Mouse (Mus musculus) ovary, postnatal 10 days (tissue): Measurements from ENCODE around the gene Rbp1.

Source experiments
- DNase-seq: peaks from one replicate; pipeline ENCODE4 v3.0.0; 2022; ENCODE audit warnings: low spot score

Gene Rbp1

GRCm38 (mm10) chr9:98424725-98425210 is 2.0 kb downstream of the Rbp1 start:
- peak; percentile 41 for DNase-seq

DNA sequence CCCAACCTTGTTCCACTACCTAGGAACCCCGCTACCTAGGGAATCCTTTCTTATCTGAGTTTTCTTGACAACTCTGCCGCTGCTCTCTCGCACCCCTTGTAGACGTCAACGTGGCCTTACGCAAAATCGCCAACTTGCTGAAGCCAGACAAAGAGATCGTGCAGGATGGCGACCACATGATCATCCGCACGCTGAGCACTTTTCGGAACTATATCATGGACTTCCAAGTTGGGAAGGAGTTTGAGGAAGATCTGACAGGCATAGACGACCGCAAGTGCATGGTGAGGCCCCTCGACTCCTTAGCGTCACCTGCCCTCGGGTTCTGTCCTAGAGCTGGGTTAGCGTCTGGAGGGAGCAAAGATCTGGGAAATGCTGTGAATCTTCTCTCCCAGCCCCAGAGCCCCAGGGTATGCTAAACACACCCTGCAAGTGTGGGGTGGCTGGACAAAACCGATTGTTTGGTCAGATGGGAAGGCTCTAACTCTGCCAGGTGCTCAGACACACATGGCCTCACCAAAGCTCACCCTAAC is 2.7 kb downstream of the Rbp1 start:
- DNase-seq: no peak

GRCm38 (mm10) chr9:98427906-98428517 is 5.3 kb downstream of the Rbp1 start:
- DNase-seq: no peak

GRCm38 (mm10) chr9:98428783-98429182 is 6.0 kb downstream of the Rbp1 start:
- DNase-seq: no peak

- DNase-seq: no peak
Measured at GRCm38 (mm10) chr9:98429806-98430205, 7.0 kb downstream of the Rbp1 start.

DNA sequence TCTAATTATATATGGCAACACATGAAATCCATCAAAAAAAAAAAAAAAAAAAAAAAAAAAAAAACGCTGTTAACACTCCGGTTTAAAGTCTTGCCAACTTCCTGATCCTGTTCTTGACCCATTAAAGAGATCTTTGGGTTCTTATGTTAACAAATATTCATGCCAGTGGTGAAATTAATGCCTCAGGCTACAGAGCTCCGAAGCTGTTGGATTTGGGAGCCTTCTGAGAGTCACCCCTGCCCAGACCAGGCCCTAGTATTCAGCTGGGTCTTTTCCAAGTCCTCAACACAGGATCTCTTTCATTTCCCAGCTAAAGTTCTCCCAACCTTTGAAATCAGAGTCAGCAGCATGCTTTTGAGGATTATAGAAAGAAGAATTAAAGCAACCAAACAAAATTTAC is 7.8 kb downstream of the Rbp1 start:
- DNase-seq: no peak

DNA sequence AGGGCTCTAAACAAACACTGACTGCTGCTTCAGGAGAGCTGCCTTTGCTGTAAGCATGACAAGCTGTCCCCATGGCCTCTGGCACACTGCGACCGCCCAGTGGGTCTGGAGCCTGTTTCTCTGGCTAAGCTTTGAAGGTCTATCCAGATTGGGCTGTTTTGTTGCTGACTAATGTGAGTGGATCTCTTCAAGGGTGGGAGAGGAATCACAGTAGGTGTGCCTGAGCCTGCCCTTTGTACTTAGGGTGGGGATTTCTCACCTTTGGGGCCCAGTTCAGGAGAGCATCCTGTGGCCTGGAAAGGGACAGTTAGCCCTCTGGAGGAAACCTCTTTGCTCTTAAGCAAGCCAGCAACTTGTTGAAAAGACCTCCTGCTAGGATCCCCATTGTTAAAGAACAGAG is 10.3 kb downstream of the Rbp1 start:
- no peak for DNase-seq

GRCm38 (mm10) chr9:98433956-98434588 is 11.3 kb downstream of the Rbp1 start:
- DNase-seq: no peak

DNA sequence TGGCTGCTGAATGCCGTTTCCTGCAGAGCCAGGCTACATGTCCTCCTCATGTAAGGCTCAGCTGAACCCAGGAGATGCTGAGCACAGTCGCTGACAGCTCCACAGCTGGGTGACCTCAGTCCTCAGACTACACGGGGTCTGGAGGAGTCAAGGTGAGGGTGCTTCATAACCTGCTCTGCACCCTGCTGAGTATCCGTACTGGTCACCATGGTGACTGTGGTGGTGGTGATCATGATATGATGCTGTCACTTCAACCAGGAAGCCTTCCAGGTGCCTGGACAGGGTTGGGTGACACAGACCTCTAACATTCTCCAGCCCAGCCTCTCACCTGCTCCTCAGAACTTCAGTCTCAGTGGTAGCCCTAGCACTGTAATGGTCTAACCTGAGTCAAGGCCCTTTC is 15.1 kb downstream of the Rbp1 start:
- no peak for DNase-seq

DNA sequence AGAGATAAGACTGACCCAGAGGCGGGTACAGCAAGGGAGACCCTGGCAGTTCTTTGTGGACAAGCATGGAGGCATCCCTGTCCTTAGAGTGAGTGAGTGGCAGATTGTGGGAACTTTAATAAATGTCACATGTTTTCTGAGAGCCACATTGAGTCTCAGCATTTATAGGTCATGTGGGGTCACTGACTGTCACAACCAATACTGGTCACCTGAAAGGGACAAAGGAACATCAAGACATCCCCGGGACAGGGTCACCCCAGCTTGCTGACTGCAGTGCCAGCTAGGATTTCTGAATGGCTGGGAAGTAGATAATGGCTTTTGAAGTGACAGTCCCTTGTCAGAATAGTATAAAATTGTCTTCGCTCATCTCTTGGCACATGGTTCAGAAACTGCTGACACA is 16.3 kb downstream of the Rbp1 start:
- DNase-seq: no peak

DNA sequence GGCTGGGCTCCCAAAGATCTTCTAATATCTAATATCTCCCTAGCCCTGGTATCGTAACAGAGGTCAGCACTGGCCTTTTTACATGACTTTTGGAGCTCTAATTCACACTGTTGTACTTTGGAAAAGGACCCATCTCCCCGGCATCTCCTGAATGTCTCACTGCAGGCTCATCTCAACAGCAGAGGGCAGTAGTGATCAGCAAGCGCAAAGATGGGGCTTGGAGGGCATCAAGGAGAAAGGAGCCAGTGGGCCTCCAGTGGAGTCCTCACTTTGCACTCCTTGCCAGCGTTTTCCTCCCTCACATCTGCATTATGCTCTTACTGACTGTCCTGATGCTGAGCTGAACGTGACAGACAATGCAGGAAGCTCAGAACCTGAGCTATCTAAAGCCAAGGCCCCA is 19.9 kb downstream of the Rbp1 start:
- DNase-seq: no peak

DNA sequence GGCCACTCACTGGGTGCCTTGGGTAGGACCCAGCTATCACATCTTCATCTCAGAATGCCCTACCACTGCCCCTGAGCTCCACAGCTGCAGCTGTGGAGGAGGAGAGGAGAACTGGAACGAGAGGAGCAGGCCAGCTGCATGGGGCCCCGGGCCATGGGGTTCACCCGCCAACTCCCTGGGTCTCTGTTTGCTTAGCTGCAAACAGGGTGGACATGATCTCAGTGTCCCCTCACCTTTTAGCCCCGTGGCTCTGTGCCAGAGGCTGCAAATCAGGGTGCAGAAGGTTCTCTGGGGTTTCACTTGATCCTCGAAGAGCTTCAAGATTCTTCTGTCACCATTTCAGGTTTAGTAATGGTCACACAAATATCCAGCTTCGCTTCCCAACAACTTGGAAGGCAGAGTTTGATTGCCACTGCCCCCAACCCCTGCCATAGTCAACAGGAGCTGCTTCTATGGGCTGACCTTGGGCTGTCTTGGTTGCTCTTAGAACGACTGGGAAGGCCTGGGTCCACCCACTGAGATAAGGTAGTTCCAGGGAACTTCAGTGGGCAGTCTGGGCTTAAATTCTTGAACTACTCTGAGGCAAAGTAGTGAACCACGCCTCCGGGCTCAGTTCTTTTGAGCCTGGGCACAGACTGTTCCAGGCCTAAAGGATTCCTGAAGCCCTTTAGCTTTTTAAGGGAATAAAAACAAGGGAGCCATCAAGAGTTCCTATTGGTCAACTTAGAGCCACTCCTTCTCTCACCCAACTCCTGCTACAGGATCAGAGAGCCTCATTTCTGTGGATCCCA is 22.8 kb downstream of the Rbp1 start:
- no peak for DNase-seq

DNA sequence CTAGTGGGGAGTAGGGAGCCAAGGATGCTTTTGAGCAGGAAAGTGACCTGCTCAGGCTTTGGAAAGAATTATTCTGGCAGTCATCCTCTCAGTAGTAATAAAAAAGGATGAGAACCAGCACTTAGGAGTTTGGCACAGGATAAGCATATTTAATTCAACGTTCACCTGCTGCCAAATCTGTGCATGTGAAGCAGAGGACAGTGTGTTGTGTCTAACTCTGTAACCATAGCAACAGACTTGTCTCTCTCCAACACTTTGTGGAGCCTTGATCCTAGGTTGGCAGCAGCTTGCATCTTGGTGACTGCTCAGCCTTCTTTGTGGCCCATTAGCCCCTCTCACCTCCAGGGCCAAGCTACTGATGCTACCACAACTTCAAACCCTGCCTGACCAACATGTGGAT is 28.2 kb downstream of the Rbp1 start:
- DNase-seq: no peak

DNA sequence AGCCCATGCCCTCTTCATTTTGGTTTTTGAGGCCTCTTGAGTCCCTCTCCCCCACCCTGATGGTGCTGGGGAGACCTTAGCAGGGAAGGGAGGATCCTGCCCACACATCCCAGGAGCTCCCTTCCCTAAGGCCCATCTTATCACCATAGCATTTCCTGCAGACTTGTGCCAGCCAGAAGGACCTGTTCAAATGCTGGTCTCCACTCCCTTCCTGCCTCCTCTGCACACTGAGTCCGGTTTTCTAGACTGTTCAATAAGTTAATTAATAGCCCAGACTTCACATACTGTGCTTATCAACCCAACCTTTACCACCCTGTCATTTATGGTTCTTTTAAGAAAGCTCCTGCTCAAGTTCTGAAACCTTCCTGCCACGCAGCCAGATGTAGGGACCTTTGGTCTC is 43.9 kb downstream of the Rbp1 start:
- no peak for DNase-seq

DNA sequence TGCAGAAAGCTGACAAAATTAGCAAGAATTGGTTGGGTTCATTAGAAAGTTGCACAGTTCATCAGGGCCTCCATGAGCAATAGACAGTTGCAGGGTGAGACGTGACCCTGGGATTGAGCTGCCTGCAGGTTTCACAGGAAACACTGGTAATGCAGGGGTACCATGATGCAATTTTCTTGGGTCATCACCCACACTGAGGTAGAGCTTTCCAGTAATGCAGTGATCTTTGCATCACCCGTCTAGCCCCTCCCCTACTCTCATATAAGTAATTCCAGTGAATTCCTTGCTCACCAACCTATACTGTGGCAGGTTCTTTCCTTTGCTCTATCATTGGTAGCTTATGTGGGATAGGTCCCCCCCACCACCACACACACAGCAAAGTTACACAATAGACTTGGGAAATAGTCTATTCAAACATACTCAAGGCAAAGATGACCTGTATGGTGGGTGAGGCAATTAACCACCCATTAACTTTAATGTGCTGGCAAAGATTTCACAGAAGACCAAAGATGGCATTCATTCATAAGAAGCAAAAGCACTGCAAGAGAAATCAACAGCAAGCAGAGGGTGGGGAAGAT is 57.5 kb downstream of the Rbp1 start:
- no peak for DNase-seq

DNA sequence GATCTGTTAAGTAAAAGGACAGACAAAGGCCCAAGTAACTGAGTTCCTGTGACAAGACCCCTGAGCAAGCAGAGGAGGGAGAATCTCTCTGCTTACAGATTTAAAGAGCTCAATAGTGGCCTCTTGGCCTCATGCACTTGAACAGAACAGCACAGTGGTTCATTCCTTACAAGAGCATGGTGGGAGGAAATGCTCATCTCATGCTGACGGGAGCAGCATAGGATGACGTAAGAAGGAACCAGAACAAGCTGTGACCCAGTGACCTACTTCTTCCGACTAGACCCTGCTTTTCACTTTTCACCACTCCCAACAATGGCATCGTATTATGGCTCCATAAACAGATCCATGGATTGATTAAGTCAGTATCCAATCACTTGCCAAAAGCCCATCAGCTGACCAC is 59.5 kb downstream of the Rbp1 start:
- DNase-seq: no peak

DNA sequence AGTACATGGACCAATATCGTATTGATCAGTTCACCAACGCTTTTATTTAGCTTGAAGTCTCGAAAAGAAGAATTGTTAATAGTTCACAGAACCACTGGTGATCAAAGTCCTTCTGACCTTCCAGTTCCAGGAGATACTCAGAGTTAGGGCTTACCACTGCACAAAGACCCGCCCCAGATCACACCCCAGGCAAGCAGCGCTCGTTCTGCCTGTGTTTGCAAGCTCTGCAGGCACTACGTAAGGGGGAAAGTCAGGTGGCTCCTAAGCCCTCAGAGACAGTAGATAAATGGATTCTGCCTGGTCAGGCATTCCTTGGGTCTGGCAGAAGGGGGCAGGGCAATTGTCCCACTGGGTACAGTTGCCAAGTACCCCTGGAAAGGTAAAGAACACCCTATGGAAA is 62.3 kb downstream of the Rbp1 start:
- no peak for DNase-seq

DNA sequence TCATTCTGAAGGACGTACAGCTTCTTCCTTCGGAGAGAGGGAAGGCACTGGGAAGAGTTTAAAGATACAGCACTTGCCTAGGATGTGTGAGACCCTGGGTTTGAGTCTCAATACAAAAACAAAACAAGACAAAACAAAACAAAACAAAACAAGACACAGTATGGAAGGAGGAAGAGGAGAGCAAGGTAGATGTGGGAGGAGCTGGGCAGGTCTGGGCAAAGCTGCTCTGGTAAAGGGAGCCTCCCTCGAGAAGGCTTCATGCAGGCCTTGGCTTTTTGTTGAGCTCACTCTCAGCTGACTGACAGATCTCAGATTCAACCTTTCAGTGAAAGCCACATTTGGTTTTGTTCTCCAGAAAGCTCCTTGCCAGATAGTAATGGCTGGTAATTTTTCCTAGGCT is 63.1 kb downstream of the Rbp1 start, which contains the start of gene Rbp2:
Gene Rbp2 (plus strand): TSS at position 301 of the 400 bp plus-strand sequence.
- DNase-seq: no peak

DNA sequence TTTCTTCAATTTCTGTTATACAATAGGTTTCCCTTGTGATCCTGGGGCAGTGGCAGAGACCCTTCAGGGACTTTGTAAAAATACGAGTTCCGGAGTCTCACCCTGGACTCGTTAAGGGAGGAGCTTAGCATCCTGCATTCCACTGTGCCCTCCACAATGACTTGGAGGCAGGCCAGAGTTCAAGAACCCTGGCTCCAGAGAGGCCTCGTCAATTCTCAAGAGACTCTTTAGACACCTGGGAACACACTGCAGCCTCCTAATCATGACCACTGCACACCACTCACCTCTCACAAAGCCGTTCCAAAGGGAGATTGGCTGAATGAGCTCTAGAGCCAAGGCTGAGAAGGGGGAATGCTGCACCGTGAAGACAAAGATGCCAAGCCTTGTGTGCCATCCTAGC is 64.5 kb downstream of the Rbp1 start:
- DNase-seq: no peak

GRCm38 (mm10) chr9:98489532-98489931 is 66.8 kb downstream of the Rbp1 start:
- DNase-seq: no peak

GRCm38 (mm10) chr9:98490128-98490527 is 67.4 kb downstream of the Rbp1 start:
- no peak for DNase-seq

DNA sequence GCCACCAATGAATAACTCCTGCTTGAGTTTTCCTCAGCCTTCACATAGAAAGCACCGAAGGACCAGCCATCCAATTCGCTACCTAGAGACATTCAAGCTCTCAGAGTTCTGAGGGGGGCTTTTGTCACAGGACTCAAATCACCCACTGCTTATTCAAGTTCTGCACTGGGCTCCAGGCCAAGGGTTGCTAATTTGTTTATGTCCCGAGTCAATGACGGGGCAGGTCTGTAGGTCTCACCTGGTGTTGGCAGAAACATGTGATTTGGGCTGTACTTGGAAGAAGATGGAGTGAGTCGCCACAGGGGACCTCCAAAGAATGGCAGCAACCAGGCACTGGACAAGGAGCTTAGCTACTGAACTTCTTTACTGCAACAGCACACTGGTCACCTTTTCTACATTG is 68.3 kb downstream of the Rbp1 start:
- DNase-seq: no peak

GRCm38 (mm10) chr9:98492212-98492611 is 69.5 kb downstream of the Rbp1 start:
- no peak for DNase-seq
